10 mouse cellular contexts compared by ENCODE assay signal in the genomic region with DNA sequence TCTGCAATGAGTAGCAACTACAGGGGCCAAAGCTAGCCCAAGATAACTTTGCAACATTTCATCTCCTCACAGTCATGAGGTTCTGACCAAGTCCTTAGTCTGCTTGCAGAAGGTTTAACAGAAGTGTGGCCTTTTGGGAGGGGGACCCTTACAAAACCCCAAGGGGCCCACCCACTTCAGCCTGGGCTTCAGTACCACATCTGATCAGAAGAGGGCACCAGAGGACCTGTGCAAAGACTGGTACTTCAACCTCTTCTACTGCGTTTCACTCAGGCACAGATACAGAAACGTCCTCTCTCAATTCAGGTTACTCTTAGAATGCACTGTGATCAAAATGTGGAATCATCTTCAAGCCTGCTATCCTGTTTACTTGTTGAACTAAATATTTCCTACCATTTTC. TPM values are rescaled to one million over a fixed set of nuclear protein-coding genes. Genes with fewer than 3 reads are reported as not detected.
DNase-seq lines count a peak whose midpoint lies in the region; ATAC-seq and TF ChIP-seq lines count a peak whose summit lies in the region.
"Had no signal": no experiment of that assay in that cellular context is flagged by ENCODE, and none has a peak within 500 bp of the region (broad histone marks: within the 10 kb centered on the region; RNA-seq: fewer than 3 reads in every experiment).

No protein-coding gene starts in this region.

- intact Hi-C loops in left cerebral cortex, postnatal 25 days (cut with DNase I), result loop anchor here (2.0 to 5.0 kb wide), 2 partner anchors 66 to 197 kb away; no protein-coding TSS in a partner anchor

- no peak overlapping the region for H3K27ac ChIP-seq in intestine, postnatal 0 days (ENCODE audit: low read depth, low read length)
- no peak overlapping the region for H3K27ac ChIP-seq in intestine, embryonic 16.5 days (ENCODE audit: low read length)
- H3K27ac ChIP-seq in embryonic facial prominence, embryonic 11.5 days (replicated peaks; ENCODE audit: low read depth, low read length), result no peak overlapping the region
- peak overlapping the region; percentile 73 for H3K27ac ChIP-seq in thymus, adult 2 months (ENCODE audit: control insufficient read depth, insufficient read depth, low read length)
- H3K27ac ChIP-seq: embryonic facial prominence, embryonic 12.5 days; neural tube, embryonic 13.5 days had no signal

- no peak for ATAC-seq in intestine, postnatal 0 days
- no peak for ATAC-seq in intestine, embryonic 16.5 days
- ATAC-seq in embryonic facial prominence, embryonic 11.5 days (replicated peaks; ENCODE audit: insufficient number of reproducible peaks, low FRiP score, low TSS enrichment, low read depth), result no peak
- ATAC-seq in neutrophil, adult 5-6 weeks (ENCODE audit: extremely low read depth, insufficient number of reproducible peaks, low FRiP score, poor library complexity, severe bottlenecking), result peak; percentile 53

- peak; percentile 53 to 72 for DNase-seq in adrenal gland, postnatal 36 days
- DNase-seq in embryonic facial prominence, embryonic 11.5 days (ENCODE audit: low spot score), result peak; percentile 70
- DNase-seq in heart, postnatal 4 days, result peak; percentile 86
- DNase-seq in left cerebral cortex, postnatal 25 days (ENCODE audit: low spot score in 2 of 2), result peak; percentile 49 to 57
- DNase-seq in thymus, adult 2 months, result peak; percentile 87

- no peaks in the 10 kb centered on the region for H3K9me3 ChIP-seq in intestine, postnatal 0 days (ENCODE audit: control insufficient read depth)
- H3K9me3 ChIP-seq in intestine, embryonic 16.5 days (ENCODE audit: control insufficient read depth, low read length), result no peaks in the 10 kb centered on the region
- no peaks in the 10 kb centered on the region for H3K9me3 ChIP-seq in embryonic facial prominence, embryonic 11.5 days (replicated peaks; ENCODE audit: control insufficient read depth, low read length)
- H3K9me3 ChIP-seq: embryonic facial prominence, embryonic 12.5 days; neural tube, embryonic 13.5 days had no signal

- TF ChIP-seq POLR2A in thymus, adult 2 months (IDR thresholded peaks at IDR 0.05; ENCODE audit: control insufficient read depth, extremely low read depth, insufficient read depth, low read length, poor library complexity), result no peak

- no peak overlapping the region for H3K4me3 ChIP-seq in intestine, postnatal 0 days (ENCODE audit: low read depth, low read length)
- H3K4me3 ChIP-seq in intestine, embryonic 16.5 days (ENCODE audit: low read length), result no peak overlapping the region
- no peak overlapping the region for H3K4me3 ChIP-seq in embryonic facial prominence, embryonic 11.5 days (ENCODE audit: low read depth, low read length)
- no peak overlapping the region for H3K4me3 ChIP-seq in thymus, adult 2 months (ENCODE audit: control insufficient read depth, insufficient read depth, low read length)
- H3K4me3 ChIP-seq: embryonic facial prominence, embryonic 12.5 days; neural tube, embryonic 13.5 days had no signal

- H3K36me3 ChIP-seq in intestine, postnatal 0 days (ENCODE audit: control insufficient read depth, insufficient read depth), result no peaks in the 10 kb centered on the region
- H3K36me3 ChIP-seq in intestine, embryonic 16.5 days (ENCODE audit: control insufficient read depth, insufficient read depth, low read length), result no peaks in the 10 kb centered on the region
- no peaks in the 10 kb centered on the region for H3K36me3 ChIP-seq in embryonic facial prominence, embryonic 11.5 days (replicated peaks; ENCODE audit: control insufficient read depth, insufficient read depth, low read depth, low read length)
- H3K36me3 ChIP-seq in thymus, adult 2 months (ENCODE audit: control insufficient read depth, insufficient read depth, low read length), result no peaks in the 10 kb centered on the region
- H3K36me3 ChIP-seq: embryonic facial prominence, embryonic 12.5 days; neural tube, embryonic 13.5 days had no signal

- peak; percentile 98 for TF ChIP-seq CTCF in intestine, postnatal 0 days (IDR thresholded peaks at IDR 0.05; ENCODE audit: low read depth)
- peak; percentile 72; the same call in 1 of the 2 replicates for TF ChIP-seq CTCF in thymus, adult 2 months (IDR thresholded peaks at IDR 0.05; ENCODE audit: borderline replicate concordance, control insufficient read depth, extremely low read depth, insufficient read depth, low read length, poor library complexity)

- H3K4me2 ChIP-seq in intestine, postnatal 0 days (replicated peaks; ENCODE audit: low read depth), result no peak overlapping the region
- no peak overlapping the region for H3K4me2 ChIP-seq in intestine, embryonic 16.5 days (ENCODE audit: low read depth, low read length)
- no peak overlapping the region for H3K4me2 ChIP-seq in embryonic facial prominence, embryonic 11.5 days (ENCODE audit: low read depth, low read length)
- H3K4me2 ChIP-seq: embryonic facial prominence, embryonic 12.5 days; neural tube, embryonic 13.5 days had no signal

- WGBS in intestine, postnatal 0 days, result 3% methylated on average over 2 of the region's 2 CpGs
- 3% methylated on average over 2 of the region's 2 CpGs for WGBS in intestine, embryonic 16.5 days
- 2% methylated on average over 2 of the region's 2 CpGs for WGBS in embryonic facial prominence, embryonic 11.5 days
- WGBS in thymus, adult 2 months, result 3% methylated on average over 2 of the region's 2 CpGs

- H3K4me1 ChIP-seq in intestine, postnatal 0 days (replicated peaks; ENCODE audit: control insufficient read depth, insufficient read depth, low read length), result peaks cover 3% of the 10 kb centered on the region; the same call in 1 of the 2 replicates
- peaks cover 9% of the 10 kb centered on the region for H3K4me1 ChIP-seq in intestine, embryonic 16.5 days (ENCODE audit: control insufficient read depth, insufficient read depth, low read length)
- H3K4me1 ChIP-seq in embryonic facial prominence, embryonic 11.5 days (ENCODE audit: control insufficient read depth, insufficient read depth, low read length), result no peaks in the 10 kb centered on the region
- H3K4me1 ChIP-seq in thymus, adult 2 months (replicated peaks; ENCODE audit: control insufficient read depth, insufficient read depth, low read length), result peaks cover 53% of the 10 kb centered on the region
- H3K4me1 ChIP-seq: embryonic facial prominence, embryonic 12.5 days; neural tube, embryonic 13.5 days had no signal

- no peaks in the 10 kb centered on the region for H3K27me3 ChIP-seq in intestine, postnatal 0 days (replicated peaks; ENCODE audit: control insufficient read depth, insufficient read depth, low read length)
- H3K27me3 ChIP-seq in intestine, embryonic 16.5 days (replicated peaks; ENCODE audit: control insufficient read depth, insufficient read depth, low read length), result no peaks in the 10 kb centered on the region
- H3K27me3 ChIP-seq in embryonic facial prominence, embryonic 11.5 days (ENCODE audit: control insufficient read depth, insufficient read depth, low read length), result no peaks in the 10 kb centered on the region
- no peaks in the 10 kb centered on the region for H3K27me3 ChIP-seq in thymus, adult 2 months (ENCODE audit: control insufficient read depth, insufficient read depth, low read length)
- H3K27me3 ChIP-seq: embryonic facial prominence, embryonic 12.5 days; neural tube, embryonic 13.5 days had no signal

- H3K9ac ChIP-seq in intestine, postnatal 0 days (ENCODE audit: low read depth, low read length), result no peak overlapping the region
- H3K9ac ChIP-seq in intestine, embryonic 16.5 days (ENCODE audit: low read depth, low read length), result no peak overlapping the region
- H3K9ac ChIP-seq in embryonic facial prominence, embryonic 11.5 days (replicated peaks; ENCODE audit: low read length), result no peak overlapping the region
- H3K9ac ChIP-seq: embryonic facial prominence, embryonic 12.5 days; neural tube, embryonic 13.5 days had no signal

RNA-seq across cellular contexts. Expression of a gene that starts 30.0 kb away (rescaled TPM):
- polyA plus RNA-seq in intestine, postnatal 0 days (2015; fragmentation: Nextera tagmentation; extraction: Ambion mirVana), result not detected in 2 replicates
- polyA plus RNA-seq in intestine, embryonic 16.5 days (2015; fragmentation: Nextera tagmentation; extraction: Ambion mirVana), result not detected in 2 replicates
- not detected for total RNA-seq in adrenal gland, postnatal 36 days (2021)
- not detected in 2 replicates for polyA plus RNA-seq in embryonic facial prominence, embryonic 11.5 days (2014; fragmentation: Nextera tagmentation; extraction: Ambion mirVana)
- not detected for total RNA-seq in heart, postnatal 4 days (2021)
- total RNA-seq in left cerebral cortex, postnatal 25 days (2021), result not detected
- total RNA-seq in neutrophil, adult 5-6 weeks (2017), result 1.2 and 2.7 TPM in 2 replicates
- 0.38 and 0.43 TPM in 2 replicates for polyA plus RNA-seq in thymus, adult 2 months (2012; rRNA removed)
- polyA plus RNA-seq: embryonic facial prominence, embryonic 12.5 days; neural tube, embryonic 13.5 days had no signal

RNA-seq across cellular contexts. Expression of a gene that starts 42.3 kb away (rescaled TPM):
- 295 TPM in 2 replicates for polyA plus RNA-seq in intestine, postnatal 0 days (2015; fragmentation: Nextera tagmentation; extraction: Ambion mirVana)
- 293 and 308 TPM in 2 replicates for polyA plus RNA-seq in intestine, embryonic 16.5 days (2015; fragmentation: Nextera tagmentation; extraction: Ambion mirVana)
- 100 to 1,000 TPM; 149 to 177 TPM for total RNA-seq in adrenal gland, postnatal 36 days (2021)
- 146 and 159 TPM in 2 replicates for polyA plus RNA-seq in embryonic facial prominence, embryonic 11.5 days (2014; fragmentation: Nextera tagmentation; extraction: Ambion mirVana)
- 10 to 100 TPM; 98.4 to 99.8 TPM for total RNA-seq in heart, postnatal 4 days (2021)
- total RNA-seq in left cerebral cortex, postnatal 25 days (2021), result 100 to 1,000 TPM; 107 to 112 TPM
- 112 and 114 TPM in 2 replicates for total RNA-seq in neutrophil, adult 5-6 weeks (2017)
- polyA plus RNA-seq in thymus, adult 2 months (2012; rRNA removed), result 161 and 179 TPM in 2 replicates
